Mouse (Mus musculus): ENCODE data around the gene Hsd17b7. TPM values are rescaled to one million over a fixed set of nuclear protein-coding genes. Genes with fewer than 3 reads are reported as not detected.

The Hsd17b7 gene
- polyA plus RNA-seq, 1 experiment from 2014 or later: 19.3 TPM

- Histone ChIP-seq H3K4me1 (no peaks in the 10 kb centered on the region), H3K9me3 (no peaks in the 10 kb centered on the region), H3K27me3 (ENCODE audit: poor library complexity, severe bottlenecking) (no peaks in the 10 kb centered on the region), H3K4me3 (no peak overlapping the region), H3K27ac (no peak overlapping the region), H3K36me3 (replicated peaks) (no peaks in the 10 kb centered on the region)
- no peak for DNase-seq (ENCODE audit: extremely low spot score, low spot score)
- 90% methylated on average over 3 of the region's 3 CpGs for WGBS
These were observed 68.2 kb downstream of the Hsd17b7 start for GRCm38 (mm10) chr1:169900771-169901336.

Other genes with a start within 250 kb of the Hsd17b7 start
- 1.7 and 2.8 TPM in 2 replicates for gene Rgs4, start 221.6 kb downstream of the Hsd17b7 start, polyA plus RNA-seq (2016; fragmentation: Nextera tagmentation; extraction: Ambion mirVana)
- gene Ccdc190, start 40.6 kb downstream of the Hsd17b7 start, polyA plus RNA-seq (2016; fragmentation: Nextera tagmentation; extraction: Ambion mirVana): 0.23 and 0.53 TPM in 2 replicates
- 28.7 and 30.7 TPM in 2 replicates for gene Ddr2, start 141.5 kb upstream of the Hsd17b7 start, polyA plus RNA-seq (2016; fragmentation: Nextera tagmentation; extraction: Ambion mirVana)
- gene Uap1, start 205.7 kb upstream of the Hsd17b7 start, polyA plus RNA-seq (2016; fragmentation: Nextera tagmentation; extraction: Ambion mirVana): 53.3 and 55.2 TPM in 2 replicates
- 10.0 and 10.1 TPM in 2 replicates for gene Uhmk1, start 246.2 kb upstream of the Hsd17b7 start, polyA plus RNA-seq (2016; fragmentation: Nextera tagmentation; extraction: Ambion mirVana)